8 mouse cellular contexts compared by ENCODE assay signal in the genomic region with DNA sequence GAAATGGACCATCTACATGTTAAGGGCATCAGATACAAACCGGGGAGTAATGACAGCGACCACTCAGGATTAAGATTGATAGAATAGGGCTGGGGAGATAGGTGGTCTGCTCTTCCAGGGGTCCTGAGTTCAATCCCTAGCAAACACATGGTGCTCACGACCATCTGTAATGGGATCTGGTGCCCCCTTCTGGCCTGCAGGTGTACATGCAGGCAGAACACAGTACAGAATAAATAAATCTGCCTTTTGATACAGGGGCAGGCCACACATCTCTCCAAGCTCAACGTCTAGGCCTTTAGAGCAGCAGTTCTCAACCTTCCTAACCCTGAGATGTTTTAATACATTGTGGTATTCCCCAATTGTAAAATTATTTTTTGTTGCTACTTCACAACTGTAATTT.
DNase-seq lines count a peak whose midpoint lies in the region; ATAC-seq and TF ChIP-seq lines count a peak whose summit lies in the region.

No protein-coding gene starts in this region.

- H3K27ac ChIP-seq in gastrocnemius, adult 2 months, result no peak overlapping the region
- H3K27ac ChIP-seq in forebrain, postnatal 0 days (ENCODE audit: low read depth, low read length), result no peak overlapping the region

- no peaks in the 10 kb centered on the region for H3K27me3 ChIP-seq in forebrain, postnatal 0 days (ENCODE audit: insufficient read depth, low read length)

- intact Hi-C loops in gastrocnemius, adult 2 months (cut with DNase I), result loop anchor here (2.0 to 5.0 kb wide), 3 partner anchors 162 to 362 kb away; no protein-coding TSS in a partner anchor

- H3K9me3 ChIP-seq in forebrain, postnatal 0 days (ENCODE audit: low read length), result no peaks in the 10 kb centered on the region

- H3K4me2 ChIP-seq in forebrain, postnatal 0 days (ENCODE audit: low read depth), result no peak overlapping the region

- 33% methylated on average over 4 of the region's 4 CpGs for WGBS in forebrain, postnatal 0 days

- no peak overlapping the region for H3K9ac ChIP-seq in forebrain, postnatal 0 days

- no peaks in the 10 kb centered on the region for H3K36me3 ChIP-seq in forebrain, postnatal 0 days (ENCODE audit: insufficient read depth)

- no peaks in the 10 kb centered on the region for H3K4me1 ChIP-seq in forebrain, postnatal 0 days (ENCODE audit: insufficient read depth)

- H3K4me3 ChIP-seq in gastrocnemius, adult 2 months, result no peak overlapping the region
- no peak overlapping the region for H3K4me3 ChIP-seq in forebrain, postnatal 0 days (ENCODE audit: low read depth, low read length)

- TF ChIP-seq CTCF in gastrocnemius, adult 2 months (IDR thresholded peaks at IDR 0.05), result peak; percentile 96
- peak; percentile 91 for TF ChIP-seq CTCF in forebrain, postnatal 0 days (IDR thresholded peaks at IDR 0.05; ENCODE audit: low read depth)

- ATAC-seq in forebrain, postnatal 0 days, result peak; percentile 66

- DNase-seq in gastrocnemius, adult 2 months, result peak; percentile 54
- no peak for DNase-seq in gastrocnemius, adult 8-10 months (ENCODE audit: low spot score in 2 of 2)
- DNase-seq in ovary, postnatal 14 days (ENCODE audit: low spot score), result peak; percentile 27
- DNase-seq in ovary, postnatal 10 days (ENCODE audit: low spot score), result no peak
- peak; percentile 43 to 66 for DNase-seq in adrenal gland, postnatal 36 days
- DNase-seq in forebrain, postnatal 0 days, result peak; percentile 66
- DNase-seq in lung, postnatal 25 days (ENCODE audit: low spot score), result peak; percentile 44
- DNase-seq in thymus, postnatal 14 days, result peak; percentile 73

Comparison
In these comparisons a context has a peak if more than half of its experiments do, and no peak if none do; other contexts are left out.
1. DNase-seq: peak in gastrocnemius, adult 2 months (single experiment), ovary, postnatal 14 days (single experiment), adrenal gland, postnatal 36 days (2 of 2), forebrain, postnatal 0 days (single experiment), lung, postnatal 25 days (single experiment) and thymus, postnatal 14 days (single experiment); none in gastrocnemius, adult 8-10 months (0 of 2) and ovary, postnatal 10 days (single experiment).